Mouse (Mus musculus) midbrain, embryonic 12.5 days (tissue): ENCODE results near the gene Scrg1. TPM values are rescaled to one million over a fixed set of nuclear protein-coding genes. Genes with fewer than 3 reads are reported as not detected.

Source experiments
- ATAC-seq: fragments of 200-750 bp; cut with Nextera tagmentation; 2 replicates; pipeline ENCODE4 v1.8.0; 2017; ENCODE audit warnings: low read depth, moderate TSS enrichment, moderate library complexity; ENCODE audit not compliant: low FRiP score
- H3K27ac ChIP-seq: fragments of 300-500 bp; sonication (generic); replicated peaks from 2 replicates; pipeline ENCODE4 v1.5.1; 2016; ENCODE audit warnings: mild to moderate bottlenecking
- H3K27me3 ChIP-seq: fragments of 300-500 bp; sonication (generic); 2 replicates; pipeline ENCODE4 v1.6.1; 2016; ENCODE audit warnings: mild to moderate bottlenecking
- H3K36me3 ChIP-seq: fragments of 300-500 bp; sonication (generic); 2 replicates; pipeline ENCODE4 v1.6.1; 2016
- H3K4me1 ChIP-seq: fragments of 300-500 bp; sonication (generic); 2 replicates; pipeline ENCODE4 v1.6.1; 2016
- H3K4me2 ChIP-seq: fragments of 300-500 bp; sonication (generic); replicated peaks from 2 replicates; pipeline ENCODE4 v1.6.1; 2016; ENCODE audit warnings: mild to moderate bottlenecking, moderate library complexity
- H3K4me3 ChIP-seq: fragments of 300-500 bp; sonication (generic); 2 replicates; pipeline ENCODE4 v1.5.1; 2016; ENCODE audit warnings: mild to moderate bottlenecking
- H3K9ac ChIP-seq: fragments of 300-500 bp; sonication (generic); replicated peaks from 2 replicates; pipeline ENCODE4 v1.6.1; 2016; ENCODE audit warnings: mild to moderate bottlenecking, moderate library complexity
- H3K9me3 ChIP-seq: fragments of 300-500 bp; sonication (generic); 2 replicates; pipeline ENCODE4 v1.6.1; 2016; ENCODE audit warnings: mild to moderate bottlenecking
- WGBS: fragments of 180-500 bp; shearing (Covaris S2); methylation state at CpG from one replicate; pipeline ENCODE4 v1.1.7; 2016; 5-methylcytosine and 5-hydroxymethylcytosine counted together
- polyA plus RNA-seq: library from polyadenylated mRNA; unstranded; fragments of >200 nt; fragmentation: Nextera tagmentation; extraction: Ambion mirVana; gene quantifications from 2 replicates; pipeline ENCODE4 v1.2.1, GENCODE M21; 2016

The Scrg1 gene
- polyA plus RNA-seq, result 0.69 TPM in 1 of 2 replicates, not detected in the other

- Histone ChIP-seq H3K4me3 (no peak within 1 kb of the TSS), H3K27me3 (no peaks in the 10 kb centered on the region), H3K27ac (no peak within 1 kb of the TSS), H3K9ac (no peak within 1 kb of the TSS), H3K4me2 (no peak within 1 kb of the TSS), H3K36me3 (no peaks in the 10 kb centered on the region), H3K4me1 (no peaks in the 10 kb centered on the region), H3K9me3 (no peaks in the 10 kb centered on the region)
- ATAC-seq, result 0 out of 2 replicates have a peak, but pooled peaks have one; percentile 19
- 67% methylated on average over 3 of the region's 3 CpGs for WGBS
These were observed at the start of gene Scrg1 for GRCm38 (mm10) chr8:57455765-57456164. Gene Scrg1, plus strand, starts transcription at chr8:57455923.

- no peak overlapping the region for H3K9ac ChIP-seq
- H3K4me1 ChIP-seq, result peaks cover 26% of the 10 kb centered on the region
- no peak overlapping the region for H3K27ac ChIP-seq
- no peak overlapping the region for H3K4me3 ChIP-seq
- H3K36me3 ChIP-seq, result no peaks in the 10 kb centered on the region
- no peak overlapping the region for H3K4me2 ChIP-seq
- 90% methylated on average over 4 of the region's 4 CpGs for WGBS
- no peak for ATAC-seq
- H3K9me3 ChIP-seq, result no peaks in the 10 kb centered on the region
- peaks cover 20% of the 10 kb centered on the region for H3K27me3 ChIP-seq
These were observed 49.4 kb upstream of the Scrg1 start for GRCm38 (mm10) chr8:57406366-57406765.

- no peak overlapping the region for H3K4me3 ChIP-seq
- H3K9ac ChIP-seq, result no peak overlapping the region
- no peaks in the 10 kb centered on the region for H3K9me3 ChIP-seq
- H3K36me3 ChIP-seq, result no peaks in the 10 kb centered on the region
- 8% methylated on average over 2 of the region's 2 CpGs for WGBS
- peaks cover 27% of the 10 kb centered on the region for H3K27me3 ChIP-seq
- peak overlapping the region; percentile 79 for H3K27ac ChIP-seq
- peak; percentile 55 for ATAC-seq
- 0 out of 2 replicates have a peak overlapping the region, but pooled peaks have one; percentile 51 for H3K4me2 ChIP-seq
- H3K4me1 ChIP-seq, result peaks cover 22% of the 10 kb centered on the region
These were observed 46.4 kb upstream of the Scrg1 start for GRCm38 (mm10) chr8:57409333-57409732.

GRCm38 (mm10) chr8:57409779-57410472 lies 45.8 kb upstream of the Scrg1 start:
- H3K27ac ChIP-seq, result peak overlapping the region; percentile 79
- H3K9me3 ChIP-seq, result no peaks in the 10 kb centered on the region
- H3K4me1 ChIP-seq, result peaks cover 22% of the 10 kb centered on the region
- peak overlapping the region; percentile 21 for H3K4me3 ChIP-seq
- 11% methylated on average over 15 of the region's 15 CpGs for whole genome bisulfite sequencing
- H3K36me3 ChIP-seq, result no peaks in the 10 kb centered on the region
- H3K9ac ChIP-seq, result no peak overlapping the region
- peak; percentile 35 for ATAC-seq
- H3K4me2 ChIP-seq, result peak overlapping the region; percentile 51
- H3K27me3 ChIP-seq, result peaks cover 25% of the 10 kb centered on the region

GRCm38 (mm10) chr8:57410473-57410863 lies 45.3 kb upstream of the Scrg1 start:
- Histone ChIP-seq H3K4me2 (peak overlapping the region; percentile 51), H3K4me3 (peak overlapping the region; percentile 21), H3K4me1 (peaks cover 16% of the 10 kb centered on the region), H3K9ac (no peak overlapping the region), H3K27ac (peak overlapping the region; percentile 79), H3K27me3 (peaks cover 25% of the 10 kb centered on the region), H3K36me3 (no peaks in the 10 kb centered on the region), H3K9me3 (no peaks in the 10 kb centered on the region)
- 2% methylated on average over 16 of the region's 16 CpGs for WGBS
- peak; percentile 82 for ATAC-seq

GRCm38 (mm10) chr8:57411366-57411765 lies 44.4 kb upstream of the Scrg1 start:
- Histone ChIP-seq H3K4me1 (peaks cover 14% of the 10 kb centered on the region), H3K27ac (no peak overlapping the region), H3K36me3 (no peaks in the 10 kb centered on the region), H3K4me2 (no peak overlapping the region), H3K9ac (no peak overlapping the region), H3K27me3 (peaks cover 25% of the 10 kb centered on the region), H3K9me3 (no peaks in the 10 kb centered on the region), H3K4me3 (no peak overlapping the region)
- no peak for ATAC-seq
- WGBS, result 84% methylated on average over 6 of the region's 6 CpGs

- no peak overlapping the region for H3K4me2 ChIP-seq
- H3K4me1 ChIP-seq, result no peaks in the 10 kb centered on the region
- H3K36me3 ChIP-seq, result no peaks in the 10 kb centered on the region
- no peak for ATAC-seq
- H3K9me3 ChIP-seq, result peaks cover 6% of the 10 kb centered on the region; the same call in 1 of the 2 replicates
- no peak overlapping the region for H3K27ac ChIP-seq
- H3K4me3 ChIP-seq, result no peak overlapping the region
- 0 out of 2 replicates have a peak, but pooled peaks cover 6% of the 10 kb centered on the region for H3K27me3 ChIP-seq
- H3K9ac ChIP-seq, result no peak overlapping the region
- WGBS, result 97% methylated on average over 5 of the region's 5 CpGs
These were observed 38.9 kb upstream of the Scrg1 start for GRCm38 (mm10) chr8:57416827-57417226.

- ATAC-seq, result 0 out of 2 replicates have a peak, but pooled peaks have one; percentile 27
These were observed 29.6 kb upstream of the Scrg1 start for GRCm38 (mm10) chr8:57426074-57426473.

GRCm38 (mm10) chr8:57427581-57428366 lies 27.9 kb upstream of the Scrg1 start:
- H3K9me3 ChIP-seq, result no peaks in the 10 kb centered on the region
- no peak overlapping the region for H3K27ac ChIP-seq
- no peak for ATAC-seq
- H3K36me3 ChIP-seq, result no peaks in the 10 kb centered on the region
- no peak overlapping the region for H3K4me3 ChIP-seq
- peaks cover 4% of the 10 kb centered on the region; the same call in 1 of the 2 replicates for H3K27me3 ChIP-seq
- no peak overlapping the region for H3K9ac ChIP-seq
- WGBS, result 65% methylated on average over 18 of the region's 18 CpGs
- no peak overlapping the region for H3K4me2 ChIP-seq
- peaks cover 9% of the 10 kb centered on the region; the same call in 1 of the 2 replicates for H3K4me1 ChIP-seq

More at GRCm38 (mm10) chr8:57426074-57426473, 29.6 kb upstream of the Scrg1 start:
- H3K27ac ChIP-seq, result no peak overlapping the region
- 20% methylated on average over 3 of the region's 3 CpGs for WGBS
- no peak overlapping the region for H3K4me2 ChIP-seq
- no peaks in the 10 kb centered on the region for H3K9me3 ChIP-seq
- H3K36me3 ChIP-seq, result no peaks in the 10 kb centered on the region
- peaks cover 9% of the 10 kb centered on the region; the same call in 1 of the 2 replicates for H3K4me1 ChIP-seq
- peaks cover 4% of the 10 kb centered on the region; the same call in 1 of the 2 replicates for H3K27me3 ChIP-seq
- H3K4me3 ChIP-seq, result no peak overlapping the region
- no peak overlapping the region for H3K9ac ChIP-seq

GRCm38 (mm10) chr8:57428566-57428965 lies 27.2 kb upstream of the Scrg1 start:
- Histone ChIP-seq H3K4me2 (peak overlapping the region; percentile 41), H3K27ac (no peak overlapping the region), H3K4me3 (no peak overlapping the region), H3K9ac (no peak overlapping the region), H3K36me3 (no peaks in the 10 kb centered on the region), H3K9me3 (no peaks in the 10 kb centered on the region), H3K27me3 (peaks cover 4% of the 10 kb centered on the region; the same call in 1 of the 2 replicates), H3K4me1 (peaks cover 9% of the 10 kb centered on the region; the same call in 1 of the 2 replicates)
- 4% methylated on average over 1 of the region's 1 CpGs for WGBS
- peak; percentile 55; the same call in 1 of the 2 replicates for ATAC-seq

GRCm38 (mm10) chr8:57429166-57429887 lies 26.4 kb upstream of the Scrg1 start:
- H3K9ac ChIP-seq, result no peak overlapping the region
- peaks cover 4% of the 10 kb centered on the region; the same call in 1 of the 2 replicates for H3K27me3 ChIP-seq
- no peaks in the 10 kb centered on the region for H3K9me3 ChIP-seq
- 0 out of 2 replicates have a peak, but pooled peaks have one; percentile 27 for ATAC-seq
- H3K4me2 ChIP-seq, result peak overlapping the region; percentile 41
- H3K4me3 ChIP-seq, result 0 out of 2 replicates have a peak overlapping the region, but pooled peaks have one; percentile 15
- H3K27ac ChIP-seq, result no peak overlapping the region
- H3K4me1 ChIP-seq, result peaks cover 9% of the 10 kb centered on the region; the same call in 1 of the 2 replicates
- no peaks in the 10 kb centered on the region for H3K36me3 ChIP-seq
- 31% methylated on average over 18 of the region's 18 CpGs for WGBS
